Mouse (Mus musculus) embryonic fibroblast, embryonic 13.5 days (primary cell): ENCODE measurements around the gene Map3k12.

ENCODE experiments used
- CTCF ChIP-seq: IDR thresholded peaks from 2 replicates; pipeline ENCODE4 v1.5.1; 2011; ENCODE audit warnings: mild to moderate bottlenecking, control low read depth, low read length, moderate library complexity, borderline replicate concordance; ENCODE audit not compliant: insufficient read depth
- POLR2A ChIP-seq: IDR thresholded peaks from 2 replicates; pipeline ENCODE4 v1.6.1; 2011; ENCODE audit warnings: low read depth, mild to moderate bottlenecking, control low read depth, low read length, moderate library complexity

- TF ChIP-seq POLR2A, result no peak
- TF ChIP-seq CTCF, result no peak
Measured at GRCm38 (mm10) chr15:102526111-102527002, 9.5 kb upstream of the Map3k12 start.
